Mouse (Mus musculus): Measurements from ENCODE around the gene Gm49369. TPM values are rescaled to one million over a fixed set of nuclear protein-coding genes. Genes with fewer than 3 reads are reported as not detected.
A peak's percentile ranks its signal among the peaks of the same experiment; 100 is the strongest.

Gm49369 gene
- polyA plus RNA-seq, 1 experiment from 2014 or later = 1.9 TPM

- Histone ChIP-seq H3K4me3 (no peak overlapping the region), H3K4me1 (replicated peaks) (no peaks in the 10 kb centered on the region), H3K27me3 (no peaks in the 10 kb centered on the region), H3K36me3 (no peaks in the 10 kb centered on the region), H3K4me2 (no peak overlapping the region), H3K9ac (no peak overlapping the region), H3K9me3 (no peaks in the 10 kb centered on the region), H3K27ac (replicated peaks) (no peak overlapping the region)
- WGBS = 87% methylated on average over 4 of the region's 4 CpGs
- ATAC-seq (ENCODE audit: low FRiP score, low read depth) = no peak
These were observed 19.4 kb downstream of the Gm49369 start for GRCm38 (mm10) chr7:142363107-142363506.

- H3K4me1 ChIP-seq (replicated peaks) = no peaks in the 10 kb centered on the region
- H3K9ac ChIP-seq = no peak overlapping the region
- H3K4me3 ChIP-seq = no peak overlapping the region
- H3K27ac ChIP-seq (replicated peaks) = no peak overlapping the region
- no peak overlapping the region for H3K4me2 ChIP-seq
- ATAC-seq (ENCODE audit: low FRiP score, low read depth) = no peak
- H3K27me3 ChIP-seq = no peaks in the 10 kb centered on the region
- no peaks in the 10 kb centered on the region for H3K9me3 ChIP-seq
- H3K36me3 ChIP-seq = no peaks in the 10 kb centered on the region
These were observed 21.7 kb downstream of the Gm49369 start for GRCm38 (mm10) chr7:142360743-142361142.

GRCm38 (mm10) chr7:142359129-142359528 is 23.3 kb downstream of the Gm49369 start:
- WGBS = 72% methylated on average over 8 of the region's 8 CpGs
- no peak overlapping the region for H3K9ac ChIP-seq

GRCm38 (mm10) chr7:142357566-142357965 is 24.9 kb downstream of the Gm49369 start:
- Histone ChIP-seq H3K9ac (no peak overlapping the region), H3K9me3 (no peaks in the 10 kb centered on the region), H3K36me3 (no peaks in the 10 kb centered on the region), H3K4me1 (replicated peaks) (no peaks in the 10 kb centered on the region), H3K4me2 (no peak overlapping the region), H3K4me3 (no peak overlapping the region), H3K27me3 (no peaks in the 10 kb centered on the region), H3K27ac (replicated peaks) (no peak overlapping the region)
- 89% methylated on average over 3 of the region's 3 CpGs for WGBS
- no peak for ATAC-seq (ENCODE audit: low FRiP score, low read depth)

More at GRCm38 (mm10) chr7:142359129-142359528, 23.3 kb downstream of the Gm49369 start:
- no peak overlapping the region for H3K4me2 ChIP-seq
- no peak for ATAC-seq (ENCODE audit: low FRiP score, low read depth)
- H3K9me3 ChIP-seq = no peaks in the 10 kb centered on the region
- no peaks in the 10 kb centered on the region for H3K27me3 ChIP-seq
- no peak overlapping the region for H3K4me3 ChIP-seq
- no peak overlapping the region for H3K27ac ChIP-seq (replicated peaks)
- no peaks in the 10 kb centered on the region for H3K4me1 ChIP-seq (replicated peaks)
- no peaks in the 10 kb centered on the region for H3K36me3 ChIP-seq

- Histone ChIP-seq H3K9ac (no peak overlapping the region), H3K9me3 (no peaks in the 10 kb centered on the region), H3K4me3 (no peak overlapping the region), H3K27ac (replicated peaks) (no peak overlapping the region), H3K4me2 (no peak overlapping the region), H3K4me1 (replicated peaks) (no peaks in the 10 kb centered on the region), H3K27me3 (no peaks in the 10 kb centered on the region), H3K36me3 (no peaks in the 10 kb centered on the region)
- WGBS = 89% methylated on average over 8 of the region's 8 CpGs
- no peak for ATAC-seq (ENCODE audit: low FRiP score, low read depth)
These were observed 27.7 kb downstream of the Gm49369 start for GRCm38 (mm10) chr7:142354661-142355233.

GRCm38 (mm10) chr7:142353854-142354253 is 28.6 kb downstream of the Gm49369 start:
- H3K4me2 ChIP-seq = no peak overlapping the region
- no peak overlapping the region for H3K4me3 ChIP-seq
- H3K27ac ChIP-seq (replicated peaks) = no peak overlapping the region
- WGBS = 70% methylated on average over 5 of the region's 5 CpGs
- H3K9me3 ChIP-seq = no peaks in the 10 kb centered on the region
- no peaks in the 10 kb centered on the region for H3K27me3 ChIP-seq
- no peaks in the 10 kb centered on the region; the same call in 1 of the 2 replicates for H3K4me1 ChIP-seq (replicated peaks)
- no peak for ATAC-seq (ENCODE audit: low FRiP score, low read depth)
- no peak overlapping the region for H3K9ac ChIP-seq
- H3K36me3 ChIP-seq = no peaks in the 10 kb centered on the region

- Histone ChIP-seq H3K4me1 (replicated peaks) (no peaks in the 10 kb centered on the region; the same call in 1 of the 2 replicates), H3K27me3 (no peaks in the 10 kb centered on the region), H3K9ac (no peak overlapping the region), H3K27ac (replicated peaks) (no peak overlapping the region), H3K9me3 (no peaks in the 10 kb centered on the region), H3K36me3 (no peaks in the 10 kb centered on the region), H3K4me2 (no peak overlapping the region), H3K4me3 (no peak overlapping the region)
- ATAC-seq (ENCODE audit: low FRiP score, low read depth) = no peak
- 61% methylated on average over 5 of the region's 5 CpGs for WGBS
These were observed 30.9 kb downstream of the Gm49369 start for GRCm38 (mm10) chr7:142351569-142351968.

GRCm38 (mm10) chr7:142349308-142349961 is 33.0 kb downstream of the Gm49369 start:
- Histone ChIP-seq H3K9ac (no peak overlapping the region), H3K4me2 (no peak overlapping the region), H3K4me1 (replicated peaks) (no peaks in the 10 kb centered on the region; the same call in 1 of the 2 replicates), H3K4me3 (no peak overlapping the region), H3K27ac (replicated peaks) (no peak overlapping the region), H3K36me3 (no peaks in the 10 kb centered on the region), H3K27me3 (no peaks in the 10 kb centered on the region), H3K9me3 (no peaks in the 10 kb centered on the region)
- ATAC-seq (ENCODE audit: low FRiP score, low read depth) = peak; percentile 71
- WGBS = 25% methylated on average over 9 of the region's 9 CpGs

GRCm38 (mm10) chr7:142347542-142347941 is 34.9 kb downstream of the Gm49369 start:
- no peaks in the 10 kb centered on the region for H3K27me3 ChIP-seq
- WGBS = 80% methylated on average over 4 of the region's 4 CpGs

GRCm38 (mm10) chr7:142342247-142342640 is 40.2 kb downstream of the Gm49369 start:
- no peak overlapping the region for H3K27ac ChIP-seq (replicated peaks)

More at GRCm38 (mm10) chr7:142347542-142347941, 34.9 kb downstream of the Gm49369 start:
- H3K4me2 ChIP-seq = no peak overlapping the region
- H3K9me3 ChIP-seq = no peaks in the 10 kb centered on the region
- no peaks in the 10 kb centered on the region for H3K36me3 ChIP-seq
- no peaks in the 10 kb centered on the region; the same call in 1 of the 2 replicates for H3K4me1 ChIP-seq (replicated peaks)
- H3K9ac ChIP-seq = no peak overlapping the region
- no peak overlapping the region for H3K27ac ChIP-seq (replicated peaks)
- no peak overlapping the region for H3K4me3 ChIP-seq
- ATAC-seq (ENCODE audit: low FRiP score, low read depth) = no peak

GRCm38 (mm10) chr7:142341564-142342246 is 40.8 kb downstream of the Gm49369 start:
- Histone ChIP-seq H3K27me3 (no peaks in the 10 kb centered on the region), H3K27ac (replicated peaks) (no peak overlapping the region), H3K36me3 (no peaks in the 10 kb centered on the region)

More at GRCm38 (mm10) chr7:142342247-142342640, 40.2 kb downstream of the Gm49369 start:
- H3K4me3 ChIP-seq = no peak overlapping the region
- no peaks in the 10 kb centered on the region for H3K9me3 ChIP-seq
- WGBS = 79% methylated on average over 3 of the region's 3 CpGs
- H3K4me2 ChIP-seq = no peak overlapping the region
- H3K27me3 ChIP-seq = no peaks in the 10 kb centered on the region
- no peaks in the 10 kb centered on the region for H3K36me3 ChIP-seq
- ATAC-seq (ENCODE audit: low FRiP score, low read depth) = no peak
- H3K4me1 ChIP-seq (replicated peaks) = no peaks in the 10 kb centered on the region
- no peak overlapping the region for H3K9ac ChIP-seq

GRCm38 (mm10) chr7:142340269-142340970 is 42.0 kb downstream of the Gm49369 start:
- H3K4me3 ChIP-seq = no peak overlapping the region
- WGBS = 64% methylated on average over 10 of the region's 10 CpGs
- H3K9ac ChIP-seq = no peak overlapping the region
- no peak overlapping the region for H3K4me2 ChIP-seq
- ATAC-seq (ENCODE audit: low FRiP score, low read depth) = no peak
- H3K27me3 ChIP-seq = no peaks in the 10 kb centered on the region
- no peaks in the 10 kb centered on the region for H3K4me1 ChIP-seq (replicated peaks)
- H3K36me3 ChIP-seq = no peaks in the 10 kb centered on the region
- H3K27ac ChIP-seq (replicated peaks) = no peak overlapping the region
- H3K9me3 ChIP-seq = no peaks in the 10 kb centered on the region

More at GRCm38 (mm10) chr7:142341564-142342246, 40.8 kb downstream of the Gm49369 start:
- ATAC-seq (ENCODE audit: low FRiP score, low read depth) = no peak
- H3K4me3 ChIP-seq = no peak overlapping the region
- WGBS = 81% methylated on average over 10 of the region's 10 CpGs
- no peaks in the 10 kb centered on the region for H3K4me1 ChIP-seq (replicated peaks)
- H3K9ac ChIP-seq = no peak overlapping the region
- no peaks in the 10 kb centered on the region for H3K9me3 ChIP-seq
- no peak overlapping the region for H3K4me2 ChIP-seq

Data from hindbrain, embryonic 15.5 days (tissue).